Mouse (Mus musculus) cerebellum, adult 2 months (tissue): Measurements from ENCODE around the gene 2310011J03Rik. TPM values are rescaled to one million over a fixed set of nuclear protein-coding genes. Genes with fewer than 3 reads are reported as not detected.

ENCODE experiments used
- DNase-seq, 2 experiments: peaks; one replicate each; pipeline ENCODE4 v3.0.0; 2021
- H3K27ac ChIP-seq: fragments of 200-500 bp; 2 replicates; pipeline ENCODE4 v1.5.1; 2012; ENCODE audit warnings: low read length, control low read depth, inconsistent platforms; ENCODE audit not compliant: insufficient read depth
- H3K27me3 ChIP-seq: fragments of 200-500 bp; 2 replicates; pipeline ENCODE4 v1.6.1; 2012; ENCODE audit warnings: inconsistent platforms, mild to moderate bottlenecking, low read length, moderate library complexity; ENCODE audit not compliant: control insufficient read depth, insufficient read depth
- H3K4me1 ChIP-seq: fragments of 200-500 bp; 2 replicates; pipeline ENCODE4 v1.6.1; 2011; ENCODE audit warnings: low read length; ENCODE audit not compliant: control insufficient read depth, insufficient read depth
- H3K4me3 ChIP-seq: fragments of 200-500 bp; replicated peaks from 2 replicates; pipeline ENCODE3; 2011; ENCODE audit warnings: mild to moderate bottlenecking, low read depth, low read length, control low read depth; ENCODE audit not compliant: insufficient read depth
- CTCF ChIP-seq: fragments of 200-500 bp; IDR thresholded peaks from 2 replicates; pipeline ENCODE4 v1.5.1; 2011; ENCODE audit warnings: low read depth, mild to moderate bottlenecking, control low read depth, low read length, moderate library complexity, borderline replicate concordance; ENCODE audit not compliant: insufficient read depth
- POLR2A ChIP-seq: fragments of 200-500 bp; IDR thresholded peaks from 2 replicates; pipeline ENCODE4 v1.6.1; 2011; ENCODE audit warnings: low read length, control low read depth, borderline replicate concordance; ENCODE audit not compliant: insufficient read depth
- WGBS: fragments of 180-500 bp; shearing (Covaris S2); methylation state at CpG from one replicate; pipeline ENCODE4 v1.1.7; 2018; 5-methylcytosine and 5-hydroxymethylcytosine counted together
- polyA plus RNA-seq: library from polyadenylated mRNA; depleted of rRNA; stranded (reverse); fragments of >200 nt; gene quantifications from 2 replicates; pipeline ENCODE4 v1.2.3, GENCODE M21; 2012

Gene 2310011J03Rik
- polyA plus RNA-seq, 1 experiment, result 51.1 TPM

DNA sequence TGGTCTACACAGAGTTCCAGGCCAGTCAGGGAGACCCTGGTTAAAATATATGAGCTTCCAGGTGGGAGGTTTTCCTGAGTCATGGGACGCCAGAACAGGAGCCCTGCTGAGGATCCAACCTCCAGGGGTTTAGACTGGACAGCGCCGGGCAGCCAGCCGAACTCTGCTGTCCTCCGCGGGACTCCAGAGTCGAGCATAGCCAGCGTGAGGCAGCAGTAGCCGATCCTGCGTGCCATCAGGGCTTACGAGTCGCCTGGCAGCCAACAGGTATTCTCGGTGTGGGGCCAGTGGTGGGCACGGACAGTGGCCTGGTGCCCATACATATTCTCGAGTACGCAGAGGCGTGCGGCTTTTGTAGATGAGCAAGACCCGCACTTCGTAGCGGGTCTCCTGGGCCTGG is 20.7 kb upstream of the 2310011J03Rik start:
- WGBS, result 45% methylated on average over 21 of the region's 21 CpGs
- no peaks in the 10 kb centered on the region for H3K27me3 ChIP-seq
- H3K27ac ChIP-seq, result no peak overlapping the region
- H3K4me1 ChIP-seq, result peaks cover 5% of the 10 kb centered on the region; the same call in 1 of the 2 replicates
- DNase-seq, result no peak
- H3K4me3 ChIP-seq, result no peak overlapping the region
- no peak for TF ChIP-seq POLR2A
- no peak for TF ChIP-seq CTCF

DNA sequence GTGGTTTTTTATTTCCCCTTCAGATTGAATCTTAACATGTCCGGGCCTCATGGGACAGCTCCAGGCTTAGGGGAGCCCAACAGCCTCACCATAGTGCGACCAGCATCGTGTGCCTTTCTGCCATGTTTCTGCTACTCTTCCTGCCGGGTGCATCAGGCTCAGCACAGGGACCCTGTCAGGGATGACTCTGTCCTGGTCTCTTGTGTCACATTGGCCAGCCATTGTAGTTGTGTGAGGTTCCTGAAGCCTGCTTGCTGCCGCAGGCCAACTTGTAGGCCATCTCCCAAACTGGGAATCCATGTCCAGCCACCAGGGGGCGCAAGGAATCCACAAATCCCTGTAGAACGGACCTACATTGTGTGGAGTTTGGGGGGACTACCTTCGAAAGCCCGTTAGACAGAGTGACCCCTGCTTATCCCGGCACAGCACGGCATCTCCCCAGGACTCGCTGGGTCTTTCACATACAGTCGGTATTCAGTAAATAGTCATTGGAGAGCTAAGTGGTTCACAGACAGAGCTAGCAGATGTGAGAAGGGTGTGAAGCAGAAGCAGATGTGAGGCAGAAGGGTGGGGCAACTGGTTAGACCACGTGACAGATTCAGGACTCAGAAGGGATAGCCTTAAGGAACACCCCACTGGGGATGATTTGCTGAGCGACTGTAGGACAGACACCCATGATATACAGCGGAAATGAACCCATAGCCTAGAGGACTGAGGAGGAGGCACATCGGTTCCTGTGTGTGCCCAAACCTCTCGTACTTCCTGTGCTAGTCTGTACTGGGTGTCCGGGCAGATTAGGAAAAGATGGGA is 19.8 kb upstream of the 2310011J03Rik start:
- peaks cover 5% of the 10 kb centered on the region; the same call in 1 of the 2 replicates for H3K4me1 ChIP-seq
- peak; percentile 91 for TF ChIP-seq CTCF
- TF ChIP-seq POLR2A, result no peak
- no peak overlapping the region for H3K27ac ChIP-seq
- DNase-seq, result peak; percentile 76 to 87
- no peak overlapping the region for H3K4me3 ChIP-seq
- no peaks in the 10 kb centered on the region for H3K27me3 ChIP-seq
- WGBS, result 24% methylated on average over 19 of the region's 19 CpGs

DNA sequence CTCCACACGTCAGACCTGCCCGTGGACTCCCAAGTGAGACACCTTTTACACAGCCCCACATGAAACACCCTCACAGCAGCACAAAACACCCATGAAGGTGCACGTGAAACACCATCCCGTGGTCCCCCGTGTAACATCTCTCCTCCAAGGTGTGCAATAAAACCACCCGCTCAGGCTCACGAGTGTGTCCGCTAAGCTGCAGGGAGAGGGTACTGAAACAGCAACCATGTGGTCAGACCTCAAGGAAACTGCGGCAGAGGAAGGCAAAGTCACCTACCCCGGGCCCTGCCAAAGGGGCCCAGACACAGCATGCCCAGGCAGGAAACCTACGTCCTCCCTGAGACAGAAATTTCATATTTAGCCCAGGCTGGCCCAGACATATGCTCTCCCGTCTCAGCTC is 15.9 kb upstream of the 2310011J03Rik start:
- Histone ChIP-seq H3K4me1 (peaks cover 25% of the 10 kb centered on the region), H3K4me3 (no peak overlapping the region), H3K27me3 (no peaks in the 10 kb centered on the region), H3K27ac (no peak overlapping the region)
- WGBS, result 91% methylated on average over 12 of the region's 12 CpGs
- TF ChIP-seq CTCF, result no peak
- TF ChIP-seq POLR2A, result no peak
- DNase-seq, result no peak

DNA sequence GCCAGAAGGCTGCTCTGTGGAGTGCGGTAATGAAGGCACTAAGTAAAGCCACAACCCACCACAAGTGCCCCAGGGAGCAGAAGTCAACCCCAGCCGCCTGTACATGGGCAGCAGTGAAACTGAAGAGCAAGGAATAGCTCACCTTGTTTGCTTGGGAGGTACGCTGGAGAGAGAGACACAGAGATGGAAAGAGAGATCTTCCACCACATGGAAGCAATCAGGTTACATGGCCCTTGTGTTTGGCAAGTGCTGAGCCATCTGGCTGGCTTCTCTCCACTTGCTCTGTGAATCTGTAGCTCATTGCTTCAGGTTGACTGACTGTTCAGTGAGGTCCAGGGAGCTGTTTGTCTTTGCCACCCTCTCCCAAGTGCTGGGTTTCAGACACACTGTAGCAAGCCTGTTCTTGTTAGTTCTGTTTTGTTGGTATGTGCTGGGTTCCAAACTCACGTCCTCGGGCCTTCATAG is 12.2 kb upstream of the 2310011J03Rik start:
- Histone ChIP-seq H3K27ac (peak overlapping the region; percentile 74), H3K4me3 (no peak overlapping the region), H3K27me3 (no peaks in the 10 kb centered on the region), H3K4me1 (peaks cover 29% of the 10 kb centered on the region)
- 19% methylated on average over 5 of the region's 5 CpGs for WGBS
- DNase-seq, result peak; percentile 65 to 77
- 0 out of 2 replicates have a peak, but pooled peaks have one; percentile 28 for TF ChIP-seq POLR2A
- no peak for TF ChIP-seq CTCF

DNA sequence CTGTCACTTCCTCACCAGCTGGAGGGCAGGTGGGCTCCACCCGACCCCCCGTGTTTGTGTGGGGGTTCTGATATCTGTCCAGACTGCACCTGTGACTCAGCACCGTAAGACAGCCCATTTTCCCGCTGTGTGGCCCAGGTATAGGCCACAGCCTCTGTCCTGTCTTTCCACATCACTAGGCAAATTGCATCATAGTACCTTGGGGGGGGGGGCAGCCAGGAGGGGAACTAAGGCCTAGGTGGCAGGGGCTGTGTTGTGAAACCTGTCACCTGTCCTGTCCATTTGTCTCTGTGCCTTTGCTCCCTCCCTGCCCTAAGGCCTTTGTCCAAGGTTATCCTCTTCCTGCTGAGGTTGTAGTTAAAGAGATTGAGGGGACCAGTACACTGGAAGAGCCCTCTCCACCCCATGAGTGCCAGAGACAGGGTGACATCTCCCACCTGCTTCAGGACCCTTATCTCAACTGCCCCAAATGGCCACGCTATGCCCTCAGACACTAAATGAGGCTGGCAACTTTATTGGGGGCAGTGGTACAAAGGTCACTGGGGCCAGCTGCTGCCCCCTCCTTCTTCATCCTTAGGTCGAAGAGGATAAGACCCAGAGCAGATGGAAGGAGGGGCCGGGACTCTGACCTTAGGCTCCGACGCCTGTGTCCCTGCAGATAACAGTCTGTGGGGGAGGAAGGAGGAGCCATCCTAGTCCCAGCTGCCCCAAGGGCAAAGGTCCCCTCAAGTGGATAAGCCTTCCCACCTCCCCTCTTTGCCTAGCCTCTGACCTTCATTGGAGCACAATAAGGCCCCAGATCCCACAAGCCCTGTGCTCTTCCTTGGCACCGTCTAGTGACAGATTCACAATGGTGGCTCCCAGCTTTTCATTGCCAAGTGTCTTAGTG is 11.5 kb upstream of the 2310011J03Rik start:
- Histone ChIP-seq H3K4me1 (peaks cover 29% of the 10 kb centered on the region), H3K27me3 (no peaks in the 10 kb centered on the region), H3K4me3 (no peak overlapping the region), H3K27ac (peak overlapping the region; percentile 74)
- TF ChIP-seq POLR2A (no peak), CTCF (no peak)
- WGBS, result 41% methylated on average over 10 of the region's 10 CpGs
- DNase-seq, result peak in 1 of 2 experiments; percentile 67

DNA sequence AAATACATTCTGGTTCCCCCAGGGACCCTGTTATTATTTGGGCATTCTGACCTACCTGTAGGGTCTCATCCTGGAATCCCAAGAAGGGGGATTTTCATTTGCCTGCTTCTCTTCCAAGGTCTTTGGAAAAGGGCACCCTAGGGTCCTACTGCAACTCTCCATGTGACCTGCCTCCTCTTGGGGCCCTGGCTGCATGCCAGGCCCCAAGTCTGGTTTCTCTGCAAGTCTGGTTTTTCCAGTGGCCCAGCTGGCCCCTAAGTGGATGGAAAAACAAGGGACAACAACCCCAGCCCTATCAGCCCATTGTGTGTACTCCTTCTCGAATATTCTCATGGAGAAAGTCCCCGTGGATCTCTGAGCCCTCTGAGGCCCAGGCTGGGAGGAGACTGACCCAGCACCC is 10.6 kb upstream of the 2310011J03Rik start:
- DNase-seq, result no peak
- 75% methylated on average over 2 of the region's 2 CpGs for WGBS
- H3K27ac ChIP-seq, result no peak overlapping the region
- H3K4me3 ChIP-seq, result no peak overlapping the region
- H3K27me3 ChIP-seq, result no peaks in the 10 kb centered on the region
- TF ChIP-seq POLR2A (no peak), CTCF (no peak)
- H3K4me1 ChIP-seq, result peaks cover 29% of the 10 kb centered on the region

DNA sequence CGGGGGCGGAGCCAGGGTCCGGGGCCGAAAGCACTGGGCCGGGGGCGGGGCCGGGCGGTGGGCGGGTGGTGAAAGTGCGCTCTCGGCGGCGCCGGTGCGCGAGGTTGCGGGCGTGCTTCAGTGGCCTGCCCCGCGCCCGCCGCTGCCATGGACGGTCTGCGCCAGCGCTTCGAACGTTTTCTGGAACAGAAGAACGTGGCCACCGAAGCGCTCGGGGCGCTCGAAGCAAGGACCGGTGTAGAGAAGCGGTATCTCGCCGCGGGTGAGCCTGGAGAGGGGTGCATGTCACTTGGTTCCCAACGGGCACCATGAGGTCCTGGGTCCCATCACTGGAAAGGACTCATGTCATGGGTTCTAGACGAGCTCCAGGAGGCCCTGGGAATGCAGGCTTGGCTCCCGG is 9.7 kb upstream of the 2310011J03Rik start:
- H3K27me3 ChIP-seq, result no peaks in the 10 kb centered on the region
- TF ChIP-seq CTCF (no peak), POLR2A (no peak)
- no peak for DNase-seq
- peaks cover 29% of the 10 kb centered on the region for H3K4me1 ChIP-seq
- no peak overlapping the region for H3K27ac ChIP-seq
- peak overlapping the region; percentile 64 for H3K4me3 ChIP-seq
- WGBS, result 2% methylated on average over 41 of the region's 41 CpGs
